ENCODE assay signal across 1 mouse cellular context in the genomic region with DNA sequence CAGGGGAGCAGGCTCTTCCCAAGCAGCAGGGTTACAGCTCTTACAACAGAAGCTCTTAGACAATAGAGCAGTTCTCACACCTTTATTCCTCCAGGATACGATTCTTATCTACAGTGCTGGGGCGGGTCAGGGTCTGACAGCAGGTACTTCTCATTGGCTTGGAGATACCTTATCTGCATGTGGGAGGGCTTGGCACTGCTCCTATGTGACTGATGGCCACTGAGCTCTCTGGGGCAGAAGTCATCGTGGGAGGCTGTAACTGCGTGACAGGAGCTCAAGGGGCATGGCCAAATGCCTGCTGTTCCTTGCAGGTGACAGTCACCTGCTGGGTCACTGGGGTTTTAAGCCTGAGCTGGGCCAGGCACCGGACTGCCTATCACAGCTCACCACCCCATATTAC.
A peak's percentile ranks its signal among the peaks of the same experiment; 100 is the strongest.
TF ChIP-seq lines count a peak whose summit lies in the region.

No protein-coding gene starts in this region.

TF ChIP-seq in MEL, 35 proteins besides CTCF, POLR2A, EP300 and RAD21:
- TF ChIP-seq POLR2AphosphoS2 (IDR thresholded peaks at IDR 0.05; ENCODE audit: low read length) (no peak), GATA1 (IDR thresholded peaks at IDR 0.05; ENCODE audit: low read depth, low read length) (peak; percentile 72)
